ENCODE assay signal across 11 mouse cellular contexts in the genomic region with DNA sequence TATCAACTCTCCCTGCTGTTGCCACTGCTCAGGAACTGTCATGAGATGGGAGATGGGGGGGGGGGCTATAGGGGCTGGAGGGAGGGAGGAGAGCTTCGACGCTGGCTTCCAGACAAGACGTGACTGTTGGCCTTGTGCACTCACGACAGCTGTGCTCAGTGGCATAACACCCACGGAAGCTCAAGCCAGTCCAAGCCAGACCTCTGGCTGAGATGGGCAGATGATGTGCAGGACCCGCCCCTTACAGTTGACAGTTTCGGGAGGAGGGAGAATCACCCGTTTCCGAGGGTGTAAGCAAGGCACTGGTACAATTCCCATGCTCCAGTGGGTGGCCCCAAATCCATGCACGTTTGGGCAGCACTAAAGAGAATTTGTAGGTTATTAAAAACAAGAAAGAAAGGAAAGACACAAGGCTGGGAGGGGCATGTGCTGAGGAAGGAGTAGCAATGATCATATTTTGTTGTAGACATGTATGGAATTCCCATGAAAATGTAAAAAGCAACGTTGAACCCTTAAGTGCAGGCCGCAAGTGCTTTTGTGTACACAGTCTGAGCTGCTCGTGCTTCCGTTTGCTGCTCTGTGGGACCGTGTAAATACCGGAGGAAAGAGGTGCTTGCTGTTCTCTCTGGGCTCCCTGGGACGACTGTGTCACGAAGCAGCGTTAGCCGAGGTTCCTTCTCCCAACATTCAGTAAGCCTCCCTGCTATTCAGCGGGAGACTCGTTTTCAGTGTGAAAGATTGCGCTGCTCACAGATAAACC.
A peak's percentile ranks its signal among the peaks of the same experiment; 100 is the strongest.
DNase-seq lines count a peak whose midpoint lies in the region; ATAC-seq and TF ChIP-seq lines count a peak whose summit lies in the region.
"Had no signal": no experiment of that assay in that cellular context is flagged by ENCODE, and none has a peak within 500 bp of the region (broad histone marks: within the 10 kb centered on the region; RNA-seq: fewer than 3 reads in every experiment).

No protein-coding gene starts in this region.

- H3K4me2 ChIP-seq in embryonic facial prominence, embryonic 15.5 days (replicated peaks) = no peak overlapping the region
- H3K4me2 ChIP-seq in limb, embryonic 14.5 days (replicated peaks; ENCODE audit: low read depth, low read length, severe bottlenecking) = no peak overlapping the region
- no peak overlapping the region for H3K4me2 ChIP-seq in midbrain, embryonic 15.5 days
- no peak overlapping the region for H3K4me2 ChIP-seq in kidney, embryonic 16.5 days (replicated peaks; ENCODE audit: low read depth, low read length)
- H3K4me2 ChIP-seq: heart, embryonic 12.5 days; neural tube, embryonic 15.5 days had no signal

- no peak for TF ChIP-seq POLR2A in limb, embryonic 14.5 days (IDR thresholded peaks at IDR 0.05; ENCODE audit: borderline replicate concordance, extremely low read depth, insufficient read depth, insufficient read length)

- intact Hi-C loops in left cerebral cortex, adult 2 months (cut with DNase I) = loop anchor here (5.0 kb wide), 1 partner anchor 262 kb away; no protein-coding TSS in a partner anchor
- intact Hi-C loops in left cerebral cortex, postnatal 25 days (cut with DNase I) = loop anchor here (5.0 kb wide), 1 partner anchor 238 kb away; no protein-coding TSS in a partner anchor

- no peak for DNase-seq in left cerebral cortex, adult 2 months (ENCODE audit: extremely low spot score in 1 of 2, low spot score in 2 of 2)
- DNase-seq in left cerebral cortex, postnatal 25 days (ENCODE audit: low spot score in 2 of 2) = no peak
- DNase-seq in limb, embryonic 14.5 days (ENCODE audit: low spot score) = no peak
- DNase-seq in gastrocnemius, postnatal 4 days (ENCODE audit: low spot score in 2 of 2) = no peak
- DNase-seq: adrenal gland, adult 2 months; right cerebral cortex, postnatal 4 days had no signal

- H3K27me3 ChIP-seq in embryonic facial prominence, embryonic 15.5 days = no peaks in the 10 kb centered on the region
- H3K27me3 ChIP-seq in limb, embryonic 14.5 days (ENCODE audit: control insufficient read depth, insufficient read depth, low read length) = no peaks in the 10 kb centered on the region
- no peaks in the 10 kb centered on the region for H3K27me3 ChIP-seq in midbrain, embryonic 15.5 days (replicated peaks)
- no peaks in the 10 kb centered on the region for H3K27me3 ChIP-seq in kidney, embryonic 16.5 days (ENCODE audit: insufficient read depth, low read length)
- H3K27me3 ChIP-seq: heart, embryonic 12.5 days; neural tube, embryonic 15.5 days had no signal

- no peak for TF ChIP-seq CTCF in left cerebral cortex, adult 2 months (IDR thresholded peaks at IDR 0.05)

- H3K4me1 ChIP-seq in embryonic facial prominence, embryonic 15.5 days = peaks cover 19% of the 10 kb centered on the region
- peaks cover 9% of the 10 kb centered on the region for H3K4me1 ChIP-seq in limb, embryonic 14.5 days (ENCODE audit: control insufficient read depth, insufficient read depth, low read length)
- no peaks in the 10 kb centered on the region for H3K4me1 ChIP-seq in midbrain, embryonic 15.5 days
- H3K4me1 ChIP-seq in kidney, embryonic 16.5 days (ENCODE audit: insufficient read depth, low read length) = no peaks in the 10 kb centered on the region; the same call in 1 of the 2 replicates

- H3K9me3 ChIP-seq in embryonic facial prominence, embryonic 15.5 days (replicated peaks) = no peaks in the 10 kb centered on the region
- H3K9me3 ChIP-seq in limb, embryonic 14.5 days (ENCODE audit: control insufficient read depth, low read length) = no peaks in the 10 kb centered on the region
- H3K9me3 ChIP-seq in midbrain, embryonic 15.5 days = no peaks in the 10 kb centered on the region
- H3K9me3 ChIP-seq in kidney, embryonic 16.5 days (ENCODE audit: low read length) = no peaks in the 10 kb centered on the region

- no peak overlapping the region for H3K9ac ChIP-seq in embryonic facial prominence, embryonic 15.5 days
- no peak overlapping the region for H3K9ac ChIP-seq in limb, embryonic 14.5 days (ENCODE audit: low read depth, low read length, severe bottlenecking)
- H3K9ac ChIP-seq in midbrain, embryonic 15.5 days = no peak overlapping the region
- no peak overlapping the region for H3K9ac ChIP-seq in kidney, embryonic 16.5 days (replicated peaks; ENCODE audit: low read length)
- H3K9ac ChIP-seq: heart, embryonic 12.5 days; neural tube, embryonic 15.5 days had no signal

- 66% methylated on average over 23 of the region's 23 CpGs for WGBS in embryonic facial prominence, embryonic 15.5 days
- WGBS in limb, embryonic 14.5 days = 69% methylated on average over 23 of the region's 23 CpGs
- 67% methylated on average over 23 of the region's 23 CpGs for WGBS in midbrain, embryonic 15.5 days
- WGBS in kidney, embryonic 16.5 days = 70% methylated on average over 23 of the region's 23 CpGs

- peak overlapping the region; percentile 51; the same call in 1 of the 2 replicates for H3K27ac ChIP-seq in left cerebral cortex, adult 2 months
- H3K27ac ChIP-seq in embryonic facial prominence, embryonic 15.5 days (replicated peaks) = 0 out of 2 replicates have a peak overlapping the region, but pooled peaks have one; percentile 22
- peak overlapping the region; percentile 35 for H3K27ac ChIP-seq in limb, embryonic 14.5 days (replicated peaks; ENCODE audit: low read depth, low read length)
- 0 out of 2 replicates have a peak overlapping the region, but pooled peaks have one; percentile 18 for H3K27ac ChIP-seq in midbrain, embryonic 15.5 days
- H3K27ac ChIP-seq in kidney, embryonic 16.5 days (ENCODE audit: low read length) = no peak overlapping the region
- H3K27ac ChIP-seq: neural tube, embryonic 15.5 days had no signal

- ATAC-seq in embryonic facial prominence, embryonic 15.5 days (ENCODE audit: insufficient number of reproducible peaks, low FRiP score, low TSS enrichment, low read depth) = no peak
- ATAC-seq in limb, embryonic 14.5 days (ENCODE audit: low FRiP score, low read depth) = 0 out of 2 replicates have a peak, but pooled peaks have one; percentile 34
- no peak for ATAC-seq in midbrain, embryonic 15.5 days (replicated peaks)
- no peak for ATAC-seq in kidney, embryonic 16.5 days (ENCODE audit: low FRiP score, low TSS enrichment)

- H3K4me3 ChIP-seq in left cerebral cortex, adult 2 months = no peak overlapping the region
- H3K4me3 ChIP-seq in embryonic facial prominence, embryonic 15.5 days (replicated peaks) = no peak overlapping the region
- H3K4me3 ChIP-seq in limb, embryonic 14.5 days (replicated peaks; ENCODE audit: low read length) = no peak overlapping the region
- no peak overlapping the region for H3K4me3 ChIP-seq in midbrain, embryonic 15.5 days
- no peak overlapping the region for H3K4me3 ChIP-seq in kidney, embryonic 16.5 days (ENCODE audit: low read length)
- H3K4me3 ChIP-seq: heart, embryonic 12.5 days; neural tube, embryonic 15.5 days had no signal

- no peaks in the 10 kb centered on the region for H3K36me3 ChIP-seq in embryonic facial prominence, embryonic 15.5 days
- no peaks in the 10 kb centered on the region for H3K36me3 ChIP-seq in limb, embryonic 14.5 days (ENCODE audit: control insufficient read depth, insufficient read depth, low read length)
- H3K36me3 ChIP-seq in midbrain, embryonic 15.5 days (replicated peaks) = no peaks in the 10 kb centered on the region
- H3K36me3 ChIP-seq in kidney, embryonic 16.5 days (ENCODE audit: insufficient read depth, low read length) = no peaks in the 10 kb centered on the region
- H3K36me3 ChIP-seq: heart, embryonic 12.5 days; neural tube, embryonic 15.5 days had no signal
